Mouse (Mus musculus) midbrain, postnatal 0 days (tissue): Measurements from ENCODE around the gene Tspan12. TPM values are rescaled to one million over a fixed set of nuclear protein-coding genes. Genes with fewer than 3 reads are reported as not detected.

Experiments used
- ATAC-seq: fragments of 200-750 bp; cut with Nextera tagmentation; 2 replicates; pipeline ENCODE4 v1.8.0; 2017; ENCODE audit warnings: moderate number of reproducible peaks, mild to moderate bottlenecking, moderate TSS enrichment, moderate library complexity; ENCODE audit not compliant: low FRiP score
- DNase-seq: peaks from one replicate; pipeline ENCODE4 v3.0.0-alpha.2; 2015; ENCODE audit warnings: low spot score
- H3K27ac ChIP-seq: fragments of 300-500 bp; sonication (generic); 2 replicates; pipeline ENCODE4 v1.5.1; 2014; ENCODE audit warnings: low read depth, mild to moderate bottlenecking, low read length, mixed read lengths
- H3K27me3 ChIP-seq: fragments of 300-500 bp; sonication (generic); 2 replicates; pipeline ENCODE4 v1.6.1; 2014; ENCODE audit warnings: low read length, control low read depth, mixed read lengths; ENCODE audit not compliant: insufficient read depth
- H3K36me3 ChIP-seq: fragments of 300-500 bp; sonication (generic); 2 replicates; pipeline ENCODE4 v1.6.1; 2014; ENCODE audit warnings: low read length, control low read depth, mixed read lengths; ENCODE audit not compliant: insufficient read depth
- H3K4me1 ChIP-seq: fragments of 300-500 bp; sonication (generic); 2 replicates; pipeline ENCODE4 v1.6.1; 2014; ENCODE audit warnings: mild to moderate bottlenecking, control low read depth, antibody characterized with exemption, low read length, mixed read lengths; ENCODE audit not compliant: insufficient read depth
- H3K4me2 ChIP-seq: fragments of 300-500 bp; sonication (generic); 2 replicates; pipeline ENCODE4 v1.6.1; 2014; ENCODE audit warnings: low read depth, mild to moderate bottlenecking, low read length, mixed read lengths; ENCODE audit not compliant: poor library complexity, severe bottlenecking
- H3K4me3 ChIP-seq: fragments of 300-500 bp; sonication (generic); 2 replicates; pipeline ENCODE4 v1.5.1; 2014; ENCODE audit warnings: low read depth, mild to moderate bottlenecking, low read length, moderate library complexity
- H3K9ac ChIP-seq: fragments of 300-500 bp; sonication (generic); replicated peaks from 2 replicates; pipeline ENCODE4 v1.6.1; 2014; ENCODE audit warnings: mild to moderate bottlenecking, low read length, moderate library complexity, mixed read lengths; ENCODE audit not compliant: poor library complexity, severe bottlenecking
- H3K9me3 ChIP-seq: fragments of 300-500 bp; sonication (generic); 2 replicates; pipeline ENCODE4 v1.6.1; 2016; ENCODE audit warnings: low read length, control low read depth
- CTCF ChIP-seq: IDR thresholded peaks from 2 replicates; pipeline ENCODE4 v1.5.1; 2016; ENCODE audit warnings: antibody characterized with exemption, mild to moderate bottlenecking
- WGBS: fragments of 180-500 bp; shearing (Covaris S2); extraction: QIAGEN DNeasy Blood & Tissue Kit; methylation state at CpG from one replicate; pipeline ENCODE4 v1.1.7; 2014; 5-methylcytosine and 5-hydroxymethylcytosine counted together
- polyA plus RNA-seq: library from polyadenylated mRNA; unstranded; fragments of >200 nt; fragmentation: Nextera tagmentation; extraction: Ambion mirVana; gene quantifications from 2 replicates; pipeline ENCODE4 v1.2.1, GENCODE M21; 2015
- total RNA-seq: library from RNA; depleted of rRNA; stranded (reverse); fragments of >200 nt; gene quantifications from 2 replicates; pipeline ENCODE4 v1.2.3, GENCODE M21; 2014

Gene Tspan12
- total and polyA plus RNA-seq, 2 experiments from 2014 or later: 22.5 to 50.0 TPM

DNA sequence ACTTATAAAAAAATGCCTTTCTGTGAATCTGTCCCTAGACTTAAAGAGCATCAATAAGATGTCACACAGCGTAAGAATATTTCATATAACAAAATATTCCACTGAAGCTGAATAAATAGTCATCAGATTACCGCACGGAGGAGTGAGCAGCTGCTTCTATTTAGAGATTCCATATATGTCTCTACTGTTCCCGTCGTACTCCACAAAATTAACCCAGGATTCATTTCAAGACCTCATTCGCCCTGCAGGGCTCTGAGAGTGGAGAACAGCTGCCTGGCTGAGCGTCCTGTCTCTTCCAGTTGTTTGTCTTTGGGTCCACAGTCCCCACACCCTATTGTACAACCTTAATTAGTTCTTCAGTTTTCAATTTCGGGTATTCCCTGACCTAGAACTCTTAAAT is 11.9 kb upstream of the Tspan12 start:
- ATAC-seq (no peak), DNase-seq (no peak)
- no peaks in the 10 kb centered on the region for H3K27me3 ChIP-seq
- no peak overlapping the region for H3K4me2 ChIP-seq
- H3K4me3 ChIP-seq: no peak overlapping the region
- no peak for TF ChIP-seq CTCF
- H3K9me3 ChIP-seq: no peaks in the 10 kb centered on the region
- no peaks in the 10 kb centered on the region for H3K36me3 ChIP-seq
- no peak overlapping the region for H3K27ac ChIP-seq
- H3K9ac ChIP-seq: no peak overlapping the region
- WGBS: 77% methylated on average over 8 of the region's 8 CpGs
- H3K4me1 ChIP-seq: no peaks in the 10 kb centered on the region

DNA sequence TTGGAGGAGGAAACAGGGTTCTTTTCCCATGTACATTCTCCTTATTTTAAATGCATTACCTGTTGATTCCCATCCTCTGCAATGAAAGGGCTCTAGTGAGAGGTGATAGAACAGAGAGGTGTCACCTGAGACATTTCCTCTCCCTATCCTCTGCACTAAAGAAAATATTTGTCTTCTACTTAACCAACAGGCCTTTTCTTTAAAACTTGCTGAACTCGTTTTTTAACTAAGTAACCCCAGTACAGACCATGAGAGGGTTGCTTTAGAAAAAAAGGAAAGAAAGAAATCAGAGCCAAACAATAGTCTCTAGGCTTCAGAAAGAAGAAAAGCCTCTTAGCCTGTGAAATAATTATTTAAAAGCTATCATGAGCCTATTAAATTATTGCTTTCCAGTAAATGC is 11.2 kb upstream of the Tspan12 start:
- no peaks in the 10 kb centered on the region for H3K9me3 ChIP-seq
- no peak for DNase-seq
- no peak overlapping the region for H3K4me3 ChIP-seq
- no peak for ATAC-seq
- H3K4me1 ChIP-seq: no peaks in the 10 kb centered on the region
- no peaks in the 10 kb centered on the region for H3K27me3 ChIP-seq
- 36% methylated on average over 1 of the region's 1 CpGs for WGBS
- no peaks in the 10 kb centered on the region for H3K36me3 ChIP-seq
- no peak overlapping the region for H3K4me2 ChIP-seq
- TF ChIP-seq CTCF: no peak
- no peak overlapping the region for H3K9ac ChIP-seq
- H3K27ac ChIP-seq: no peak overlapping the region

DNA sequence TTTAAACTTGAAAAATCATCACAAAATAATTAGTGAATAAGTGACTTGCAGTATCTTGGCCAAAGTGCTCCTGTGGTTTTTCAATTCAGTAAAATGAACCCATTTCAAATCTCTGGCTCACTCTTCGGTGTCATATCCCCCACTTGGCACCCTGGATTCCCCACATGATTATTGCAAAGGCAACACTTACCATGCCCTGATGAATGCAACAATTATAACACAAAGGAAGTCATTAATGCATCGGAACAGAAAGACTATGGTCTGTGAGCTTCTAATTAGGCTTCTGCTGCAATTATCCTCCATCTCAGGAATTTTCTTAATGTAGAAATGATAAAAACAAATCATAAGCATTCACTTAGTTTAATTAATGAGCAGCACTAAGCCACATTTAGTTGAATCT is 9.0 kb upstream of the Tspan12 start:
- ATAC-seq (no peak), DNase-seq (no peak)
- WGBS: 72% methylated on average over 2 of the region's 2 CpGs

DNA sequence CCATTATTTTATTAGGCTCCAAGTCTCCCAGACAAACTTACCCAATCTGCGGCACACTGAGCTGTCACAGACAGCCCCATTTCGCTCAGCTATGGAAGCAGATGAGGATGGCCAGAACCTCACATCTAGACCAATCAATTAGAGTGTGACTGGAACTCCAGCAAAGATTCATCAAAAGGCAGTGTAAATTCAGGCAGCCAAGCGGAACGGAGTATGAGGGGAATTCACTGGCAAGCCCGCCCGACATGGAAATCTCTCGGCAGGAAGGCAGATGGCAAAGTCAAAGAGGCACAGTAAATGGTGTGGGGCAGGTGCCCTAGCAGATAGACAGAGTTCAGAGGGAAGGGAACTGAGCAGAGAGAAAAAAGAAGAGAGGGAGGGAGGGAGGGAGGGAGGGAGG is 5.5 kb upstream of the Tspan12 start:
- no peak for TF ChIP-seq CTCF
- Histone ChIP-seq H3K9ac (no peak overlapping the region), H3K27me3 (no peaks in the 10 kb centered on the region), H3K4me2 (no peak overlapping the region), H3K27ac (no peak overlapping the region), H3K4me3 (no peak overlapping the region), H3K9me3 (no peaks in the 10 kb centered on the region), H3K4me1 (no peaks in the 10 kb centered on the region), H3K36me3 (no peaks in the 10 kb centered on the region)
- ATAC-seq (no peak; the same call in 1 of the 2 replicates), DNase-seq (peak; percentile 67)
- WGBS: 11% methylated on average over 7 of the region's 7 CpGs

More for the DNA sequence above, 9.0 kb upstream of the Tspan12 start:
- Histone ChIP-seq H3K9ac (no peak overlapping the region), H3K36me3 (no peaks in the 10 kb centered on the region), H3K4me1 (no peaks in the 10 kb centered on the region), H3K27ac (no peak overlapping the region), H3K9me3 (no peaks in the 10 kb centered on the region), H3K4me2 (no peak overlapping the region), H3K4me3 (no peak overlapping the region), H3K27me3 (no peaks in the 10 kb centered on the region)
- no peak for TF ChIP-seq CTCF

DNA sequence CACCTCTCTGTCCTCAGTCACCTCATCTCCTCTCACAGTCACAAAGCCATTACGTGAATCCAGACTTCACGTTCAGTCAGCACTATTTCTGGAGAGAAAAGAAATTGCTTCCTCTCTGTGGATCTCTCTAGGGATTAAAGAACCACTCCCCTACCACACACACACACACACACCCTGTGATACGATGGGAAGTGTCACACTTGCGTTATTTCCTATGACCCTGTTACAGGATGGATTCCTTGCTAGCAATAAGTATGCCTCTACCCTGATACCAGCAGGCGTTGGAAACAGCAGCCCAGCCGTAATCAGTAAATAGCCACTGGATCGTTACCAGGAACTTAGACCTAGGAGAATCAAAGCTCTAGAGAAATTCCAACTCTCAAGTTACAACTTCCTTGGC is 3.6 kb upstream of the Tspan12 start:
- Histone ChIP-seq H3K4me1 (peaks cover under 1% of the 10 kb centered on the region; the same call in 1 of the 2 replicates), H3K9ac (no peak overlapping the region), H3K4me3 (no peak overlapping the region), H3K27ac (no peak overlapping the region), H3K27me3 (no peaks in the 10 kb centered on the region), H3K36me3 (no peaks in the 10 kb centered on the region), H3K9me3 (no peaks in the 10 kb centered on the region), H3K4me2 (no peak overlapping the region)
- 59% methylated on average over 7 of the region's 7 CpGs for WGBS
- no peak for TF ChIP-seq CTCF
- ATAC-seq: no peak
- DNase-seq: no peak

DNA sequence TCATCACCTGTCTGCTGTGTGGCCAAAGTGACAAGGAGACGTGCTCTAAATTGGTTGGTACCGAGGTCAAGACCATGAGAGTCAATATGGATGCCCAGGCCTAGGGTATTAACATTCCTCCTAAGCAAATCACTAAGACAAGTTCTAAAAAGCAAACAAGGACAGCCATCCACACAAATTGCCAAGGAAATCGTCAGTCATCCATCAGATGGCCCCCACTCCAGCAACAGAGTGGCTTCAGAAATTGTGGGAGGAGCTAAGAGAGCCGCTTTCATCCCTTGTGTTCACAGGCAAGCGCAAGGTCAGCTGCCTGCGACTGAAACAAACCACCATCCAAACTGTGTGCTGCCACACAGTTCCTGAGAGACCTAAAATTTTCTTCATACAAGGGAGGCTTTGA is 1.0 kb upstream of the Tspan12 start:
- H3K27me3 ChIP-seq: no peaks in the 10 kb centered on the region
- DNase-seq (no peak), ATAC-seq (no peak)
- peaks cover 3% of the 10 kb centered on the region; the same call in 1 of the 2 replicates for H3K4me1 ChIP-seq
- H3K4me3 ChIP-seq: no peak overlapping the region
- 66% methylated on average over 6 of the region's 6 CpGs for WGBS
- H3K9me3 ChIP-seq: no peaks in the 10 kb centered on the region
- H3K36me3 ChIP-seq: no peaks in the 10 kb centered on the region
- H3K27ac ChIP-seq: no peak overlapping the region
- H3K4me2 ChIP-seq: no peak overlapping the region
- no peak overlapping the region for H3K9ac ChIP-seq
- TF ChIP-seq CTCF: no peak
